Mouse (Mus musculus) cortical plate, adult 2 months (tissue): ENCODE results near the gene Cd200.

Experiments
- CTCF ChIP-seq: fragments of 200-500 bp; IDR thresholded peaks from 2 replicates; pipeline ENCODE4 v1.5.1; 2011; ENCODE audit warnings: mild to moderate bottlenecking, control low read depth, low read length; ENCODE audit not compliant: insufficient read depth; ENCODE audit errors: extremely low read depth
- POLR2A ChIP-seq: fragments of 200-500 bp; IDR thresholded peaks from 2 replicates; pipeline ENCODE4 v1.6.1; 2011; ENCODE audit warnings: mild to moderate bottlenecking, low read length, control low read depth; ENCODE audit not compliant: insufficient read depth; ENCODE audit errors: extremely low read depth

DNA sequence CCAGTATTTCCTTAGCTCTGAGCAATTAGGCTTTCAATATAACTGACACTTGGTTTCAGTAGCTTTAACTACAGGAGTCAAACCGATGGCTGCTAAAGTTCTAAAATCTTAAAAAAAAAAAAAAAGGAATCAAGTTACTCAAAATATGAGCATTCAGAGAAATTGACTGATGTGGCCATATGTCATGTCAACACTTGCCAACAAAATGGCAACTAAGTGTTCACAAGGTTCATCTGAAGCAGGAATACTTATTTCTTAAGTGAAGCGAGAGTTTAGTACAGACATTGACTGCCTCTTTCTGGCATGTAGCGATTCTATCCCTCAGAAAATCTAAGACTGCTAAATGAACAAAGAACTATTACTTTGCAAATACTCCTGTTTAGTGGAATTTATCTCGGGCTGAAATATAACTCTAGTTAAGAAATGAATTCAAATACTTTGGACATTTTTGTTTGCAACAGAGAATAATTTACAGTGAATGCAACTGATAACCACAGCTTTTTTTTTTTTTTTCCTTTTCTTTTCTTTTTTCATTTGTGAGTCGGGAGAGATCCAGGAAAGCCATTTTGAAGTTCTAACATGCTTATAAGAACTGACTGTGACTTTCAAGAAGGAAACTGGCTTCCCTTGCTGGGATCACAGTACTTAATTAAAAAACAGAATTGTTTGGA, 18.4 kb downstream of the Cd200 start:
- TF ChIP-seq POLR2A, result no peak
- TF ChIP-seq CTCF, result no peak
